Mouse (Mus musculus): ENCODE data around the gene 4930544D05Rik.

Gene 4930544D05Rik

DNA sequence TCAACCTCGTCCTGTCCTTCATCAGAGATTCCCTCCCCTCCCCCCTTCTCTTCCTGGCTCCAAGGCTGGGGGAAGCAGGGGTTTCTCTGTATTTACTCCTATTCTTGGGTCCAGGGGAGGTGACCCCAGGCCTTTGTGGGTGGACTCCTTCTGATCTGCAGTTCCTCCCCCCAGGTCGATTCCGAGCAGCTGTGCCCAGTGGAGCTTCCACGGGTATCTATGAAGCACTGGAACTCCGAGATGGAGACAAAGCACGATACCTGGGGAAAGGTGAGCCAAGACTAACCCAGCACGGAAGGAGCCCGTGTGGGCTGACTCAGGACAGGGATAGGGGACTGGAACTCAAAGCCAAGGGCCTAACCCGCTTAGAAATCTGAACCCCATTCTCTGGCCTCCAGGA, 42.3 kb downstream of the 4930544D05Rik start:
- DNase-seq = no peak

DNA sequence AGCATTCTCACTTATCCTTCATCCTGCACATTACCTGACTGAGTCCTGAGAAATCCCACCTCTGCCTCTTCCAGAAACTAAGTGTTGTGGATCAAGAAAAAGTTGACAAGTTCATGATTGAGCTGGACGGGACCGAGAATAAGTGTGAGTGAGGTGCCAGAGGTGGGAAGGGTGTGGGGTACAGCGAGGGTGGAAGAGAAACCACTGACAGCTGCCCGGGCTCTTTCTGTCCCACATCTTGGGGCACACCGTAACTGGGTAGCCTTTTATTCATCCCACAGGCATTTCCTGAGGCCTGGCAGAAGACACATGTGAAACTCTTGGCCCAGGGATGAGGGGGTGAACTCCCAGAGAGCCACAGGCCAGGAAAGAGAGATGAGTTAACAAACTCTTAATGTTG, 42.9 kb downstream of the 4930544D05Rik start:
- DNase-seq = no peak

DNA sequence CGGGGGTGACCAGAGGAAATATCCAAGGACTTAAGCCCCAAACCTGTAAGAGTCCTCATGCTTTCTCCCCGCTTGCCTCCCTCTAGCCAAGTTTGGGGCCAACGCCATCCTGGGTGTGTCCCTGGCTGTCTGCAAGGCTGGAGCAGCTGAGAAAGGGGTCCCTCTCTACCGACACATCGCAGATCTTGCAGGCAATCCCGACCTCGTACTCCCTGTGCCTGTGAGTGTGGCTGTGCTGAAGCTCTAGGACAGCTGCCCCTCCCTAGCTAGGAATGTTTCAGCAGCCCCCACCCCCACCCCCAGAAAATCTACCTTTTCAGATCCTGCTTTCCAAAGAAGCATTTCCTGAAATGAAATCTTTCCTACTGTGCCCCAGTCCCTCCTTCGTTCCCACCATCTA, 43.3 kb downstream of the 4930544D05Rik start:
- DNase-seq = no peak

DNA sequence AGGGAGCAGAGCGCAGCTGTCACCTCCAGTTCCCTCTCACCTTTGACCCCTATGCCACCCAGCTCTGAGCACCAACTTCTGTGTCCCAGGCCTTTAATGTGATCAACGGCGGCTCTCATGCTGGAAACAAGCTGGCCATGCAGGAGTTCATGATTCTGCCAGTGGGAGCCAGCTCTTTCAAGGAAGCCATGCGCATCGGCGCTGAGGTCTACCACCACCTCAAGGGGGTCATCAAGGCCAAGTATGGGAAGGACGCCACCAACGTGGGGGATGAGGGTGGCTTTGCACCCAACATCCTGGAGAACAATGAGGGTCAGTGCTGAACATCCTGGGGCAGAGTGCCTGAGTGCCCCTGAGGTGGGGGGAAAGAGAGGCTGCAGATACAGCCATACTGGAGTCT, 44.9 kb downstream of the 4930544D05Rik start:
- DNase-seq = no peak

DNA sequence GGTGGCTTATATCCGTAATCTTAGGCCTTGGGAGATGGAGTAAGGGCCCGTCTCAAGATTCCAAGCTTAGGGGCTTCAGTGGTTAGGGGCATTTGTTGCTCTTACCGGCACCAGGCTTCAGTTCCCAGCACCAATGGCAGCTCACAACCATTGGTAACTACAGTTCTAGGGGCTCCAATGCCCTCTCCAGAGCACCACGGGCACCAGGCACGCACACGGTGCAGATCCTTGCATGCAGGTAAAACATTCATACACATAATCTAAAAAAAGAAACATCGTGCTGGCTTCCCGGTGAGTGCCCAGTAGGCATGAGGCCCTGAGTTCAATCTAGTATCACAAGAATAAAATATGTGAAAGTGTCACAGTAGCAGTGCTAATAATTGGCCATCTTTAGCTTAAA, 47.5 kb downstream of the 4930544D05Rik start:
- no peak for DNase-seq

DNA sequence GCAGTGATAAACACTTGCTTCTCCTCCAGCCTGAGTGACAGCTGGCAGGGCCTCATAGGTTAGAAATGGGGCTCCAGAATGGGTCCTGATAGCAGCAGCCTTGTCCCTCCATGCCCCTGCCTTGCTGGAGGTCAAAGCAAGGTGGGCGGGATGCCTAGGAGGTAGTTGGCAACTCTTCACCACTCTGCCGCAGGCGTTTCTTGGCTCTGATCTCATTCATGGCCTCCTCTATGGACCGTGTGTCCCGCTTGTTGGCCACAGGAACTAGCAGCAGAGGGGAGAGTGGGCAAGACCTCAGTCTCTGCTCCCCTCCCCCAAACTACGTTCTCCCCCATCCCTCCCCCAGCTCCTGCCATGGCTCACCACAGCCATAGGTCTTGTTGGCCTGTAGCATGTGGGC, 48.3 kb downstream of the 4930544D05Rik start:
- DNase-seq = no peak

DNA sequence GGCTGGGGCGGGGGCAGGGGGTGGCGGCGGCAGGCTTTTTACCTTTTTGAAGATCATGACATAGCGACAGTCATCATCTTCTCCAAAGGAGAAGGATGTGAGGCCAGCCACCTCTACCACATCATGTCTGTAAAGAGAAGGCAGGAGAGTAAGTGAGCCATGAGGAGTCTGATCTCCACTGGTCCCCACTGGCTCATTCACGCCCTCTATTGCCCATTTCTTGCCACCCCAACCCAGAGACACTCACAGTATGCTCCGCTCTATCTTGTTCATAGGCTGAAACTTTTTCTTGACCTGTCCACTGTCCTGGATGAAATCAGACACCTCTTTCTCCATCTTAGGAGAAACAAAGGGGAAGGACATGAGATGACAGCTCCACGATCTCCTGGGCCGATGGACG, 49.1 kb downstream of the 4930544D05Rik start:
- DNase-seq = no peak
